Mouse (Mus musculus): Measurements from ENCODE around the gene Lsm14a. TPM values are rescaled to one million over a fixed set of nuclear protein-coding genes. Genes with fewer than 3 reads are reported as not detected.
"Not testable (repeated sequence)": the region's sequence is repeated elsewhere in the genome, so short reads cannot be mapped to it uniquely, and the experiment has no call there.

Lsm14a gene
- total RNA-seq, 2 experiments from 2014 or later = 90.6 to 135 TPM

DNA sequence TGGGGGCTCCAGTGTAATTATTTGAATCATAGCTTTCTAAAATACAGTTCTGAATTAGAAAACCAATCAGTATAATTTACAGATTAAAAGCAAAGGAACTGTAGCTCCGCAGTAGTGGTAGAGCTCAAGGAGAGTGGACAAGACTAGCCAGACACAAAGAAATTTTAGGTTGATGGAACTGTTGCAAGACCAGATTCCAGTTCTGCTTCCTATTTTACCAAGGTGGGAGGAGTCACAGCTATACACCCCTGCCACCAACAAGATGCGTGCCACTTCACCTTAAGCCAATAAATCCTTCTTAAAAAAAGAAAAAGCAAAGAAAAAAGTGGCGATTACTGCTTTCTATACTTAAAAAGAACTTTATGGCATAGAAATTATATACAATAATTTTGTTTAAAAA lies 12.8 kb downstream of the Lsm14a start:
- peak; percentile 77 for ATAC-seq (ENCODE audit: poor library complexity, severe bottlenecking)

DNA sequence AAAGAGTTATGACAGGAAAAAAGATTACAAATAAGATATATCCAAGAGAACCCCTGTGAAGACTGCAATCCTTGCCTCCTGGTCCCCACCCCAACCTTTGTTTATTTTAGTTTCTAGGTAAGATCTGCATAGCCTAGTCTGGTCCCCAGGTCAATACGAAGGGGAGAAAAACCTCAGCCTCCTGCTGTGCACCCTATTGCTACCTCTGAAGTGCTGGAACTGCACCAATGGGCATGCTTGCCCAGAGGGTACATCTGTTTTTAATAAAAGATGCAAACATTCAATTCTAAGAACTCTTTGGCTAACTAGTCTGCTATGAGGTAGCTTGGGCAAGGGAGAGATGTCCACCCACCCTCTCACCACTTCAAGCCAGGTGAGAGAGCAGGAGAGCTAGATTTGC lies 19.2 kb downstream of the Lsm14a start:
- no peak for ATAC-seq (ENCODE audit: poor library complexity, severe bottlenecking)

DNA sequence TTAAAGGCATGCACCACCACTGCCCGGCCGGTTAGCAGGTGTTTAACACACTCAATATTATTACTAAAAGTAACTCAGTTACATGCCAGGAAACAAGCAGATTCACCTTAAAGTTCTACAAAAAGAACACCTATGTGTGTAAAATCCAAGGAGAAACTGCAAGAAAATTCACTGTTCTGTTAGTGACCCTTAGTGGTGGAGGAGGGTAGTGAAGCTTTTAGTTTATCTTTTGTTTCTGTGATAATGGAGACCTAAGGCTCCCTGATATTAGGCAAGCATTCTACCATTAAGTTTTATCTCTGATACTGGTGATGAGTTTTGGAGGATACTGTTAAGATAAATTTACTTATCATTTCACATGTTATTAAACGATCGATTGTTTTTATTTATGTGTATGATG lies 37.5 kb downstream of the Lsm14a start:
- no peak for ATAC-seq (ENCODE audit: poor library complexity, severe bottlenecking)

- no peak for ATAC-seq (ENCODE audit: poor library complexity, severe bottlenecking)
Observed at GRCm38 (mm10) chr7:34351997-34352396, 41.1 kb downstream of the Lsm14a start.

DNA sequence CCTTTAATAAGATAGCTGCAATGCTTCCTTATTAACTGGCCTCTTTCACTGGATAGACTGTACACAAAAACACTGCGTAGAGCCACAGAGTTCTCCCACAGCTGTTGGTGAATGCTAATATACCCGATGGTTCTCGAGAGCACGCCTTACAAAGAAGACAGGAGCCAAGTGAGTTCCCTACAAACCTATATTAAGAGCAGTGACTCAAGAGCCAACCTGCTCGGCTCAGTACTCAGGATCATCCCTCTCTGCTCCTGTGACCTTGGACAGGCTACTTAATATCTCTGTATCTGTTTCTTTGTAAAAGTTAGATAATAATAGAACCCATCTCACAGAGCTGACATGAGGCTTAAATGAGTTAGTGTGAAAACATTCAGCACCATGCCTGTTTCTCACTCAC lies 42.9 kb downstream of the Lsm14a start:
- ATAC-seq (ENCODE audit: poor library complexity, severe bottlenecking) = no peak

DNA sequence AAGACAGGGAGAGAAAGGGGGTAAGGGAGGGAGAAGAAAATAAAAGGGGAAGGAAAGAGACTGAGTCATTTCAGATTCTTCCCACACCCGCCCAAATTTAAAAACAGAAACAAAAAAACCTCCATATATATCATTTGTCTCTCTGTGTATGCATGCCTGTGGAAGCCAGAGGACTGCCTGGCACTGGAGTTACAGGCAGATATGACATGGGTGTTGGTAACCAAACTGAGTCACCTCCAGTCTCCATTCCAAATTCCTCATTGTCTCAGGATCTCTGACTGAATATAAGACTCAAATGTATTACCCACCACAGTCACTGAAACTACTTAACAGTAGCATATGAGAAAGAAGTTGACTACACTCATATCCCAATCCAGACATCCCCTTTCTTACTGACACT lies 45.1 kb downstream of the Lsm14a start:
- no peak for ATAC-seq (ENCODE audit: poor library complexity, severe bottlenecking)

GRCm38 (mm10) chr7:34347041-34347440 lies 46.1 kb downstream of the Lsm14a start:
- peak; percentile 21; the same call in 1 of the 2 replicates for ATAC-seq (ENCODE audit: poor library complexity, severe bottlenecking)

- no peak for ATAC-seq (ENCODE audit: poor library complexity, severe bottlenecking)
Observed at GRCm38 (mm10) chr7:34346505-34346904, 46.6 kb downstream of the Lsm14a start.

DNA sequence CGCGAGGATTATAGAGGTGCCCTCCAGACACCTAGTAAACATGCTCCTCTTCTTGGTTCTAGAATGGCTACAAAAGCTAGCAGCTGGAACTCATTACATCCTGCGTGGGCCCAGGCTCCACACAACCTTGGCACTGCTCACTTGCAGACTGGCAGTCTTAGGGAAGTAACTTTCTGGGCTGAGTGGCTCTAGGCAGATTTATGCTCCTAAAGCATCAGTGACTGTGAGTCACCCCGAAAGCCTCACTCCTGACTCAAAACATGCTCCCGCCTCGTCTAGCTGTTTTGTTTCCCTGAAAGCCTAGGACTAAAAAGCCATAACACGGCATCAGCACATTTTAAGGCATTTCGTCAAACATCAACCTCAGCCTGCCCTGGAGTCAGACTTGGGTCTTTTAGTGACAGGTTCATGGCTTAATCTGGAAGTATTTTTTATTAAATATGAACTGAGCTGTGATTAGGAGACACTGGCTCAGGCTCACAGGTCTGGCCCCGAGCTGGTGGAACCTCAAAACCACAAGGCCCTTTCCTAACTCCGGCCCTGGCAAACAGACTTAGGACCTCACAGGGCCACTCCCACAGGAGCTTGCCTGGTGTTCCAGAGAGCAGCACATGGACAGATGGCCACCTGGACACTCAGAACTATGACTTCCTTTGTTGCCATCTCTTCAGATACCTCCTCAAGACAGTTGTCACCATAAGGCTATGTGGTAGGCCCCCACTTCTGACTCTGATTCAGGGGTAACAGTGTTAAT lies 50.9 kb downstream of the Lsm14a start:
- ATAC-seq (ENCODE audit: poor library complexity, severe bottlenecking) = no peak

DNA sequence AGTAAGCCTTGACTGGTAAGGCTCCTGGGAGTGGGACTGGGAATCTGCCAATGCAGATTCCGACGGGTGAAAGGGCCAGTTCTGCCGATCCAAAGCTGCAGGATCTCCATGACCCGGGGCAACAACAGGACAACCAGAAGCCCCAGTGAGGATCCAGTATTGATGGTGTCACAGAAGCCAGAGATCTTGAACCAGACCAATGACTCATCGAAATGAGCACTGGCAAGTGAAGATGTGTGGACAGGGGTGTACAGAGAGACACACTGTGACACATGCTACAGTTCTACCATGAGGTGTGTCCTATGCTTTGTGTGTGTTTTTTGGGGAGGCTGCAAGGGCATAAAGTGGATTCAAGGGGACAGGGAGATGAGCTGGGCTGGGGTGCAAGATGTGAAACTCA lies 52.3 kb downstream of the Lsm14a start:
- ATAC-seq (ENCODE audit: poor library complexity, severe bottlenecking) = no peak

DNA sequence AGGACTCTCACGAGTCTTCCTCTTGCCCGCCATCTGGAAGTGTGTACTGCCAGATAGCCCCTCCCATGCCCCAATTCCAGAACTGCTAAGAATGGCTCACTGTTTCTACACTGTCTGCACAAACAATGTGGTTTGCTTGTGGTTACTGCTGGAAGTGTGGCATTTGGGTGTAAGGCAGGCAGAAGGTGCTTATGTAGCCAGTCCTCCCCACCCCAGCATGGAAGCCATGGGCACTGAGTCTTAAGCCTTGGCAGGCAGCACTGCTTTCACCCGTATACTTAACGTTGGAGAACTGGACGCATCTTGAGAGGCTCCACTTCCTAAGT lies 54.0 kb downstream of the Lsm14a start:
- no peak for ATAC-seq (ENCODE audit: poor library complexity, severe bottlenecking)

DNA sequence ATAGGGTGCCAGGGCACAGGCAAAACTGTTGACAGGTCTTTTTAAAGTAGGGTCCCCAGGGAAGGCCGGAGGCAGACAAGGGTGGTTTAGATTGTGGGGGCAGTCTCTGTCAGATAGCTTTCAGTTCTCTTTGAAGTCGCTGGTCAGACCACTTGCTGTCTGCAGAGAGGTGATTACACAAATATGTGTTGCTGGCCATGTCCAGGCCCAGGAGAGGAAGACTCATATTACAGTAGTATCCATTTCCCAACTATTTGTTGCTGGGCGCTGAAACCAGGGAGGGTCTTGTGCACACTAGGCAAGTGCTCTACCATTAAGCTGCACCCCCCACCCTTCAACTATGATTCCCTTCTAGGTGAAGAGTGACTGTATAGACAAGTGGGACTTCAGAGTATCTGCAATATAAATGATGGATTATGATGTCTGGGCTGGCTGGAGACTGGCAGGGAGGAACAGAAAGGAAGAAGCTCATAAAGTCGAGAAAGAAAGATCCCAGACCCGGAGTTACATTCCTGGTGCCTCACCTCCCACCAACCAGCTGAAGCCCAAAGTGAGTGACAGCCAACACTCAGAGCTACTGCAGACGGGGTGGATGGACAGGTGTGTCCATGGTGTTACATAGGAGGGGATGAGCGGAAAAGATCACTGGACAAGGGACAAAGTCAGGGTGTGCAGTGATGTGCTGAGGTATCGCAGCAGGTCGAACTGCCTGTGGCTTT lies 54.5 kb downstream of the Lsm14a start:
- no peak for ATAC-seq (ENCODE audit: poor library complexity, severe bottlenecking)

GRCm38 (mm10) chr7:34337268-34337667 lies 55.8 kb downstream of the Lsm14a start:
- no peak for ATAC-seq (ENCODE audit: poor library complexity, severe bottlenecking)

GRCm38 (mm10) chr7:34336545-34336944 lies 56.6 kb downstream of the Lsm14a start:
- not testable (repeated sequence) for ATAC-seq (ENCODE audit: poor library complexity, severe bottlenecking)

DNA sequence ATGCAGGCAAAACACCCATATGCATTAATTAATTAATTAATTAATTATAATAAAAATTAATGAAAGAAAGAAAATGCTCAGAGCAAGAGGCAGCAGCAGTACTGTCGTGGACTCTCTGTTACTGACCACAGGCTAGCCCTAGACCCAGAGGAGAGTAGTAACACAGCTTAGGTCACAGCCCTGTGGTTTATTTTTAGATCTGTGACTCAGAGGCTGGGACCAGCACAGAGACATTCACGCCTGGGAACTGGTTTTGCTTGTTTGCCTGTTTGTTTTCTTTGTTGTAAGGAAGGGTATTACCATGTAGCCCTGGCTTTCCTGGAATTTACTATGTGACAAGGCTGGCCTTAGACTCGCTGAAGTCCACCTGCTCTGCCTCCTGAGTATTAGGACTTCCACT lies 65.6 kb downstream of the Lsm14a start:
- ATAC-seq (ENCODE audit: poor library complexity, severe bottlenecking) = no peak

DNA sequence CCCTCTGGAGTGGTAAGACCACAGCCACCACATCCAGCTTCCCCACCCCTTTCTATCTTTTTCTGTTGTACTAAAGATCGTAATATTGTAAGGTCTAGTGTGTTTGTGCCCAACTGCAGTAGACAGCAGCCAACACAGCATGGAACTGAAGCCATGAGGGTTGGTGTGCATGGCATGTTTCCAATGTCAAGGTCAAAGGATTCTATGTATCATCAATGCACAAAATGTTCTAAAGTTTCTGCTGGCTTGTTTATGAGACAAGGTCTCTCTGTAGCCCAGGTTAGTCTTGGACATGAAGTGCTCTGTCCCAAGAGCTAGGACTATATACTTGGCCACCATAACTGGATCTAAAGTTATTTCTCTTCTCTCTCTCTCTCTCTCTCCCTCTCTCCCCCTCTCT lies 68.3 kb downstream of the Lsm14a start:
- no peak for ATAC-seq (ENCODE audit: poor library complexity, severe bottlenecking)

GRCm38 (mm10) chr7:34324005-34324404 lies 69.1 kb downstream of the Lsm14a start:
- ATAC-seq (ENCODE audit: poor library complexity, severe bottlenecking) = no peak

- no peak for ATAC-seq (ENCODE audit: poor library complexity, severe bottlenecking)
Observed at GRCm38 (mm10) chr7:34323351-34323750, 69.8 kb downstream of the Lsm14a start.

GRCm38 (mm10) chr7:34321958-34322357 lies 71.2 kb downstream of the Lsm14a start:
- ATAC-seq (ENCODE audit: poor library complexity, severe bottlenecking) = no peak

DNA sequence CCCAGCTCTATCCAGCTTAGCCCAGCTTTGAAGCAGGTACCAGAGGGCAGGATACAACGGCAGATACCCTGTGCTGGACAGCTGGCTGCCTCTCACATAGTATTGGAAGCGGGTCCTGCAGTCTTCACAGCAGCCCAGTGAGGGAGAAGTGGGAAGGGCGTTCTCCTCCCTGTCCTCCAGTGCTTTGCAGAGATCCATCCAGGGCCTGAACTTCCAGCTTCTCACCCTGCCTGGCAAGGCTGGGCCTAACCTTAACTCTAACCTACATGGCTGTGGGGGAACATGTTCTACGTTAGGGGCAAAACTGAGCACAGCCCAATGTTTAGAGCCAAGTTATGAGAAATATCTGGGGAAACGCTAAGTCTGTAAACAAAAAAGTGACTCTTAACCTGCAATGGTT lies 72.0 kb downstream of the Lsm14a start:
- no peak for ATAC-seq (ENCODE audit: poor library complexity, severe bottlenecking)

DNA sequence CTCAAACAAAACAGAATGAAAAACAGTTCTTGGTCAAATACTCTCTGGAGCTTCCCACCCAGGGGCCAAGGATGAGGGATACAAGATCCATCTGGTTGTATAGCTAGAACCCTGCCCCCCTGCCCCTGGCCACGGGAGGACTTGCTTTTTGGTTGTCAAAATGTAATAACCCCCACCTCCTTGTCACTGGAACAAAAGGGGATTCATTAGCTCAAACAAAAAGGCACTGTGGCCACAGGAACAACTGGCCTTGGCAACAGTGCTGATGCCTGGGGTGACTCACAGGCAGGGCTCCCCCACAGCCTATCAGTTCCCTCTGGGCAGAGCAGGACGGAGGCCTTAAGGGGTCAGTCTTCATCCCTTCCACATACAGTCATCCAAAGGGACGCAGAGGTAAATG lies 73.2 kb downstream of the Lsm14a start:
- ATAC-seq (ENCODE audit: poor library complexity, severe bottlenecking) = no peak

DNA sequence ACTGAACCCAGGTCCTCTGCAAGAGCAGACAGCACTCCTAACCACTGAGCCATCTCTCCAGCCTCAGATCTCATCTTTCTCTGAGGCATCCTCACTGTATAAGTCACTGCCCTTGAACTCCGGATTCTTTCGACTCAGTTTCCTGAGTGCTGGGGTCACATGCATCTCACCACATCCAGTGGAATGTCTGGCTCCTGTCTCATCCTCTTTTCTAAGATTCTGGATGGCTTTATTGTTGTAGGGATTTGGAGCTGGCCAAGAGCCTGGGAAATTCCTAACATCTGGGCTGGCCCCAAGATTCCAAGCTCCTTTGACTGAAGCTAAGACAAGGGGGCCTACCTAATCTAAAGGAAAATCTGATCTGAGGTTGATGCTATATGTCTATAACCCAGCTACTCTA lies 74.0 kb downstream of the Lsm14a start:
- ATAC-seq (ENCODE audit: poor library complexity, severe bottlenecking) = no peak

Measured in megakaryocyte, adult 5-6 weeks (primary cell).